In the genomic region with DNA sequence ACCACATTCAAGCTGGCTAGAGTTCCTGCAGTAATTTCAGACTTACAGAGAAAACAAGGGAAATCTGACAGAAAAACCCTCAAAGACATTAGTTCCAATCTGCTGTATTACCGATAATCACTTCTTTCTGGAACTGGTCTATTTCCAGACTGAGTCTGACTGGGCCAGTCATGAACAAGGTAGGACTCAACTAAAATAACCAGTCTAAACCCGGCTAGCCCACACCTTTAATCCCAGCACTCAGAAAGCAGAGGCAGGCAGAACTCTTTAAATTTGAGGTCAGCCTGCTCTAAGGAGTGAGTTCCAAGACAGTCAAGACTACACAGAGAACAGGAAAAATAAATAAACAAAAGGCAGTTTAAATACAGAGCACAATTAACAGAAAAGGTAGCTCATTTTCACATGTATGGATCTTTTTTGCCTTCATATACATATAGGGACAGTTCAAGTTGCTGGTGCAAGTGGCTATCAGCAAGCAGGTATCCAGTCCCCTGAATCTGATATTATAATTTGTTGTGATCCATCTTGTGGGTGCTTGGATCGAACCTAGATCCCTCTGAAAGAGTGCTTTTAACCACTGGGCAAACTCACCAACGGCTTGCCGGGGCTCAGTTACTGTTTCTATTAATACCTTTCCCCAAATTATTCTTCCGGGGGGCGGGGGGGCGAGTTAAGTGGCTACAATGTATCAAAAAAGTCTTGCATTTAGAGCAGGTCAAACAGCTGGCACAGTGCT, we compare ENCODE assay signal across 8 mouse cellular contexts. TPM values are rescaled to one million over a fixed set of nuclear protein-coding genes. Genes with fewer than 3 reads are reported as not detected.
DNase-seq lines count a peak whose midpoint lies in the region; ATAC-seq lines count a peak whose summit lies in the region.

No protein-coding gene starts in this region.

- H3K4me1 ChIP-seq in kidney, embryonic 14.5 days (ENCODE audit: control insufficient read depth, insufficient read depth, low read length) = peaks cover 6% of the 10 kb centered on the region; the same call in 1 of the 2 replicates
- H3K4me1 ChIP-seq in intestine, embryonic 15.5 days (replicated peaks) = peaks cover 9% of the 10 kb centered on the region; the same call in 1 of the 2 replicates
- H3K4me1 ChIP-seq in neural tube, embryonic 13.5 days (replicated peaks) = peaks cover 14% of the 10 kb centered on the region

- no peaks in the 10 kb centered on the region for H3K9me3 ChIP-seq in kidney, embryonic 14.5 days (ENCODE audit: control insufficient read depth, low read length)
- H3K9me3 ChIP-seq in intestine, embryonic 15.5 days = no peaks in the 10 kb centered on the region
- no peaks in the 10 kb centered on the region for H3K9me3 ChIP-seq in neural tube, embryonic 13.5 days

- ATAC-seq in kidney, embryonic 14.5 days (ENCODE audit: low FRiP score, low TSS enrichment) = no peak; the same call in 1 of the 2 replicates
- no peak for ATAC-seq in intestine, embryonic 15.5 days
- ATAC-seq in neural tube, embryonic 13.5 days (ENCODE audit: low read depth) = no peak

- WGBS in kidney, embryonic 14.5 days = 52% methylated on average over 8 of the region's 8 CpGs
- WGBS in intestine, embryonic 15.5 days = 42% methylated on average over 8 of the region's 8 CpGs
- WGBS in neural tube, embryonic 13.5 days = 49% methylated on average over 8 of the region's 8 CpGs

- H3K27ac ChIP-seq in kidney, embryonic 14.5 days (ENCODE audit: low read depth, low read length) = no peak overlapping the region
- no peak overlapping the region for H3K27ac ChIP-seq in intestine, embryonic 15.5 days
- H3K27ac ChIP-seq in neural tube, embryonic 13.5 days (replicated peaks) = 0 out of 2 replicates have a peak overlapping the region, but pooled peaks have one; percentile 86

- peak overlapping the region; percentile 82 for H3K4me3 ChIP-seq in kidney, embryonic 14.5 days (ENCODE audit: low read length)
- H3K4me3 ChIP-seq in intestine, embryonic 15.5 days (replicated peaks) = peak overlapping the region; percentile 81
- peak overlapping the region; percentile 80 for H3K4me3 ChIP-seq in neural tube, embryonic 13.5 days

- no peaks in the 10 kb centered on the region; the same call in 1 of the 2 replicates for H3K36me3 ChIP-seq in kidney, embryonic 14.5 days (ENCODE audit: control insufficient read depth, insufficient read depth, low read length)
- no peaks in the 10 kb centered on the region for H3K36me3 ChIP-seq in intestine, embryonic 15.5 days
- H3K36me3 ChIP-seq in neural tube, embryonic 13.5 days = no peaks in the 10 kb centered on the region; the same call in 1 of the 2 replicates

- DNase-seq in kidney, adult 11 months = no peak
- peak; percentile 67 for DNase-seq in c-Kit-positive CD71-positive TER-119-positive erythroid progenitor cells, embryonic 14.5 days (ENCODE audit: low spot score)
- DNase-seq in frontal cortex, adult 2 months (ENCODE audit: extremely low spot score in 1 of 2, low spot score in 1 of 2) = no peak
- DNase-seq in lung, postnatal 14 days = no peak
- no peak for DNase-seq in embryo, embryonic 10.5 days (ENCODE audit: low spot score)

- H3K4me2 ChIP-seq in kidney, embryonic 14.5 days (replicated peaks; ENCODE audit: low read depth, low read length) = peak overlapping the region; percentile 79
- H3K4me2 ChIP-seq in intestine, embryonic 15.5 days (replicated peaks) = peak overlapping the region; percentile 67
- H3K4me2 ChIP-seq in neural tube, embryonic 13.5 days = peak overlapping the region; percentile 88

- H3K9ac ChIP-seq in kidney, embryonic 14.5 days (ENCODE audit: low read depth, low read length) = peak overlapping the region; percentile 87
- H3K9ac ChIP-seq in intestine, embryonic 15.5 days = peak overlapping the region; percentile 89
- peak overlapping the region; percentile 90 for H3K9ac ChIP-seq in neural tube, embryonic 13.5 days

- H3K27me3 ChIP-seq in kidney, embryonic 14.5 days (ENCODE audit: control insufficient read depth, insufficient read depth, low read length) = no peaks in the 10 kb centered on the region
- no peaks in the 10 kb centered on the region for H3K27me3 ChIP-seq in intestine, embryonic 15.5 days (replicated peaks)
- H3K27me3 ChIP-seq in neural tube, embryonic 13.5 days = no peaks in the 10 kb centered on the region

RNA-seq across cellular contexts. Expression of gene Cwc22, which starts 1.1 kb away (rescaled TPM):
- 23.7 and 36.6 TPM in 2 replicates for polyA plus RNA-seq in kidney, embryonic 14.5 days (2014; fragmentation: Nextera tagmentation; extraction: Ambion mirVana)
- 27.3 and 29.4 TPM in 2 replicates for polyA plus RNA-seq in intestine, embryonic 15.5 days (2015; fragmentation: Nextera tagmentation; extraction: Ambion mirVana)
- polyA plus RNA-seq in neural tube, embryonic 13.5 days (2015; fragmentation: Nextera tagmentation; extraction: Ambion mirVana) = 19.6 and 20.0 TPM in 2 replicates
- 22.5 and 27.8 TPM in 2 replicates for polyA plus RNA-seq in frontal cortex, adult 2 months (2012; rRNA removed)
